Mouse (Mus musculus) hindbrain, embryonic 16.5 days (tissue): Measurements from ENCODE around the gene Pcsk1n. TPM values are rescaled to one million over a fixed set of nuclear protein-coding genes. Genes with fewer than 3 reads are reported as not detected.
A peak's percentile ranks its signal among the peaks of the same experiment; 100 is the strongest.

Source experiments
- ATAC-seq: fragments of 200-750 bp; cut with Nextera tagmentation; 2 replicates; pipeline ENCODE4 v1.8.0; 2017; ENCODE audit warnings: moderate TSS enrichment, moderate library complexity
- H3K27ac ChIP-seq: fragments of 300-500 bp; sonication (generic); 2 replicates; pipeline ENCODE4 v1.5.1; 2014; ENCODE audit warnings: low read depth, mild to moderate bottlenecking, control low read depth, low read length, moderate library complexity
- H3K27me3 ChIP-seq: fragments of 300-500 bp; sonication (generic); replicated peaks from 2 replicates; pipeline ENCODE4 v1.6.1; 2014; ENCODE audit warnings: low read length; ENCODE audit not compliant: control insufficient read depth, insufficient read depth
- H3K36me3 ChIP-seq: fragments of 300-500 bp; sonication (generic); 2 replicates; pipeline ENCODE4 v1.6.1; 2014; ENCODE audit warnings: mild to moderate bottlenecking, low read length, moderate library complexity, mixed read lengths; ENCODE audit not compliant: control insufficient read depth, insufficient read depth
- H3K4me1 ChIP-seq: fragments of 300-500 bp; sonication (generic); 2 replicates; pipeline ENCODE4 v1.6.1; 2014; ENCODE audit warnings: low read depth, low read length; ENCODE audit not compliant: control insufficient read depth, insufficient read depth
- H3K4me2 ChIP-seq: fragments of 300-500 bp; sonication (generic); 2 replicates; pipeline ENCODE4 v1.6.1; 2014; ENCODE audit warnings: mild to moderate bottlenecking, low read length, control low read depth, moderate library complexity
- H3K4me3 ChIP-seq: fragments of 300-500 bp; sonication (generic); 2 replicates; pipeline ENCODE4 v1.5.1; 2014; ENCODE audit warnings: mild to moderate bottlenecking, low read length, control low read depth, moderate library complexity
- H3K9ac ChIP-seq: fragments of 300-500 bp; sonication (generic); 2 replicates; pipeline ENCODE4 v1.6.1; 2014; ENCODE audit warnings: low read depth, mild to moderate bottlenecking, control low read depth, low read length, moderate library complexity
- H3K9me3 ChIP-seq: fragments of 300-500 bp; sonication (generic); 2 replicates; pipeline ENCODE4 v1.6.1; 2014; ENCODE audit warnings: mild to moderate bottlenecking, low read length, moderate library complexity; ENCODE audit not compliant: control insufficient read depth
- WGBS: fragments of 180-500 bp; shearing (Covaris S2); extraction: QIAGEN DNeasy Blood & Tissue Kit; methylation state at CpG from one replicate; pipeline ENCODE4 v1.1.7; 2014; 5-methylcytosine and 5-hydroxymethylcytosine counted together
- polyA plus RNA-seq: library from polyadenylated mRNA; unstranded; fragments of >200 nt; fragmentation: Nextera tagmentation; extraction: Ambion mirVana; gene quantifications from 2 replicates; pipeline ENCODE4 v1.2.1, GENCODE M21; 2015

Pcsk1n gene
- polyA plus RNA-seq: 303 and 325 TPM in 2 replicates

DNA sequence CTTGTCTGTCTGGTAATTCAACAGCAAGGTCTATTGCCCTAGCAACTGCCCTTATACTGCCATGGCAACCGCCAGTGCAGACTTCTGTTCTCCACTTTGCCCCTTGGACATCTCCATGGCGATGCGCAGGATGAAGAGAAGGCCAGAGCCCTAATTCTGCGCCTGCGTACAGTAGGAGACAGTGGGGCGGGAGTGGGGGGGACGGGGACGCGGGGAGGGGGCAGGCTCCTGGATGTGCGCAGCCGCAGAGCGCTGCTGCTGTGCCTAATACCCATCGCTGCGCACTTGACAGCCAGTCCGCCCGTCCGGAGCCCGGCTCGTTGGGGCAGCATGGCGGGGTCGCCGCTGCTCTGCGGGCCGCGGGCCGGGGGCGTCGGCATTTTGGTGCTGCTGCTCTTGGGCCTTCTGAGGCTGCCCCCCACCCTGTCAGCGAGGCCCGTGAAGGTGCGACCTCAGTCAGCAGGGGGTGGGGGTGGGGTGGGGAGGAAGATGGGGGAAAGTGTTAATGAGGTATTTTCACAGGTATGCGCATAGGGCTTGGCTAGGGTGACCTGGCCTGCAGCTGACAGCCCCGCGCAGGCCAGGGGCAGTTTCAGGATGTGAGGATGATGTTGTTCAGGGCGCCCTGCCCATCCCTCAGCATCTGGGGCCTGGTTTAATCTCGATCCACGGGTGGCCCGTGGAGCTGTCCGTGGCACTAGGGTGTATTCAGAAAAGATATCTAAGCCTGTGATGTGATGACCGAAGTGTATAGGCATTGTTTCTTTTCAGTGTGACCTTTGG lies at the start of gene Pcsk1n:
Gene Pcsk1n, plus strand, starts transcription at position 222 of the 783 bp plus-strand sequence.
- Histone ChIP-seq H3K36me3 (peaks cover 2% of the 10 kb centered on the region; the same call in 1 of the 2 replicates), H3K9me3 (no peaks in the 10 kb centered on the region), H3K4me2 (peak within 1 kb of the TSS; percentile 67), H3K4me1 (peaks cover 8% of the 10 kb centered on the region; the same call in 1 of the 2 replicates), H3K27ac (peak within 1 kb of the TSS; percentile 82), H3K9ac (peak within 1 kb of the TSS; percentile 70), H3K27me3 (no peaks in the 10 kb centered on the region), H3K4me3 (peak within 1 kb of the TSS; percentile 53)
- peak; percentile 91 for ATAC-seq
- 14% methylated on average over 16 of the region's 40 CpGs for WGBS

DNA sequence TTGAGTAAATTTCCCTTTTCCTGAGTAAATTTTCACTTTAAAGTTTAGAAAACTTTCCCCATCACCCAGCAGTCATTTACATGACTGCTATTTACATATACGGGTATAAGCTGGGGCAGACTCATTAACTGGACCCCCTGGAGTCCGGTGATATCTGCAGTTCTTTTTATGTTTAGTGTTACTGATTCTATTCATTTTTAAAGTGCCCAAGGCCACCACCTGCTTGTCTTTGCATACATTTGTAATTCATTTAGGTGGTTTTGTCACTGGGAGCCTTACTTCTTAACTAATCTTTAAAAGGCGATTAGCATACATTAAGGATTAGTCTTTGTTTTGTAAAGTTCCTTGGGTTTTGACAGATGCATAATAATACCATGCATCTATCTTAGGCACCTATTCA lies 49.8 kb upstream of the Pcsk1n start:
- Histone ChIP-seq H3K4me2 (no peak overlapping the region), H3K36me3 (0 out of 2 replicates have a peak, but pooled peaks cover 6% of the 10 kb centered on the region)
- 37% methylated on average over 3 of the region's 3 CpGs for WGBS

GRCm38 (mm10) chrX:7878007-7878419 lies 41.6 kb upstream of the Pcsk1n start, which contains the start of gene Pim2:
Pim2 (plus strand) TSS chrX:7878262.
- H3K9ac ChIP-seq: peak within 1 kb of the TSS; percentile 67
- peak within 1 kb of the TSS; percentile 71 for H3K27ac ChIP-seq
- H3K4me1 ChIP-seq: peaks cover 2% of the 10 kb centered on the region
- ATAC-seq: peak; percentile 91
- no peaks in the 10 kb centered on the region for H3K36me3 ChIP-seq
- WGBS: 14% methylated on average over 38 of the region's 38 CpGs
- H3K4me2 ChIP-seq: peak within 1 kb of the TSS; percentile 72
- no peaks in the 10 kb centered on the region for H3K27me3 ChIP-seq
- peak within 1 kb of the TSS; percentile 56 for H3K4me3 ChIP-seq
- H3K9me3 ChIP-seq: no peaks in the 10 kb centered on the region

More for the DNA sequence above, 49.8 kb upstream of the Pcsk1n start:
- Histone ChIP-seq H3K4me3 (no peak overlapping the region), H3K27ac (no peak overlapping the region), H3K9me3 (no peaks in the 10 kb centered on the region), H3K4me1 (no peaks in the 10 kb centered on the region), H3K27me3 (no peaks in the 10 kb centered on the region), H3K9ac (no peak overlapping the region)
- no peak for ATAC-seq

DNA sequence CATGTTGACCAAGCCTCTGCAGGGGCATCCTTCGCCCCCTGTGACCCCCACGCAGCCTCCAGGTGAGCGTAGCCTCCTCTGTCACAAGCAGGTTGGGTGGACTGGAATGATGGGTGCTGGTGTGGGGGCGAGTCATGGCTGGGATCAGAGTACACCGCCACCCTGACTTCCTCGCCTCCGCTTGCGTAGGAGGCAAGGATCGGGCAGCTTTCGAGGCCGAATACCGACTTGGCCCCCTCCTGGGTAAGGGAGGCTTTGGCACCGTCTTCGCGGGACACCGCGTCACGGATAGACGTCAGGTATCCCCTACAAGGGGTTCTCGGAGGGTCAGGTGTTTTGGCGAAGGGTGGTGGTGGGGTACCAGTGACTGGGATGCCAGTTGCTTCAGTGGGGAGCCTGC lies 41.1 kb upstream of the Pcsk1n start:
- Histone ChIP-seq H3K27me3 (no peaks in the 10 kb centered on the region), H3K4me2 (peak overlapping the region; percentile 72), H3K9ac (peak overlapping the region; percentile 67), H3K36me3 (no peaks in the 10 kb centered on the region), H3K4me1 (peaks cover 2% of the 10 kb centered on the region), H3K9me3 (no peaks in the 10 kb centered on the region), H3K4me3 (peak overlapping the region; percentile 56), H3K27ac (peak overlapping the region; percentile 71)
- WGBS: 30% methylated on average over 21 of the region's 21 CpGs
- peak; percentile 41 for ATAC-seq

DNA sequence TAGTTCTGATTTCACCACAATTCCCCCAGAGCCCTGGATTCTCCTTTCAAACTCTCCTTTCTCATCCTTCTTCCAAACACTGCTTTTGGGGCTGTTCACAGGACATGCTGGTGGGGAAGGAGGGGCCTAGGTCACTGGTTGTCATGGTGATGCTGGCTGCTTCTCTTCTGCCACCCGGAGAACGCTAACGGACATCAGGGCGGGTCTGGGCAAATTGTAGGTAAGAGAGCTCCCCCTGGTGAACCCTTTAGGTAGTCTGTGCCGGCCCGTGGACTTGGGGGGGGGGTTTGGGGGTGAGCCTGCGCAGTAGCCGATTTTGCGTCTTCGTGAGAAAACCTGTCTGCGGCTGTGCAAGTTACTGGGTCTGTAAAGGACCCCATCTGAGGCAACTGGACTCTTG lies 39.8 kb upstream of the Pcsk1n start:
- Histone ChIP-seq H3K27ac (no peak overlapping the region), H3K27me3 (no peaks in the 10 kb centered on the region), H3K4me1 (peaks cover 2% of the 10 kb centered on the region), H3K9me3 (no peaks in the 10 kb centered on the region), H3K9ac (no peak overlapping the region), H3K4me3 (peak overlapping the region; percentile 56), H3K4me2 (peak overlapping the region; percentile 72), H3K36me3 (no peaks in the 10 kb centered on the region)
- ATAC-seq: peak; percentile 59
- 10% methylated on average over 11 of the region's 11 CpGs for WGBS

- ATAC-seq: peak; percentile 92
- 16% methylated on average over 39 of the region's 49 CpGs for WGBS
- Histone ChIP-seq H3K4me2 (peak within 1 kb of the TSS; percentile 57), H3K27ac (peak within 1 kb of the TSS; percentile 81), H3K36me3 (no peaks in the 10 kb centered on the region), H3K4me3 (peak within 1 kb of the TSS; percentile 49), H3K9ac (peak within 1 kb of the TSS; percentile 52), H3K27me3 (no peaks in the 10 kb centered on the region), H3K4me1 (peaks cover 2% of the 10 kb centered on the region), H3K9me3 (no peaks in the 10 kb centered on the region)
Observed at GRCm38 (mm10) chrX:7883841-7884567, 35.6 kb upstream of the Pcsk1n start, which contains the start of gene Slc35a2. Slc35a2 (plus strand) TSS chrX:7884028.

- 32% methylated on average over 13 of the region's 13 CpGs for WGBS
- Histone ChIP-seq H3K9me3 (no peaks in the 10 kb centered on the region), H3K9ac (peak overlapping the region; percentile 67), H3K27me3 (no peaks in the 10 kb centered on the region), H3K4me2 (peak overlapping the region; percentile 56), H3K36me3 (peaks cover 3% of the 10 kb centered on the region), H3K27ac (peak overlapping the region; percentile 89), H3K4me1 (peaks cover 6% of the 10 kb centered on the region), H3K4me3 (peak overlapping the region; percentile 48)
- no peak for ATAC-seq
Observed at GRCm38 (mm10) chrX:7898211-7898610, 21.4 kb upstream of the Pcsk1n start.

- Histone ChIP-seq H3K4me2 (peak within 1 kb of the TSS; percentile 56), H3K9ac (peak within 1 kb of the TSS; percentile 73), H3K4me1 (peaks cover 6% of the 10 kb centered on the region), H3K36me3 (peaks cover 3% of the 10 kb centered on the region), H3K27me3 (no peaks in the 10 kb centered on the region), H3K27ac (peak within 1 kb of the TSS; percentile 89), H3K9me3 (no peaks in the 10 kb centered on the region), H3K4me3 (peak within 1 kb of the TSS; percentile 48)
- ATAC-seq: peak; percentile 98
- WGBS: 20% methylated on average over 59 of the region's 62 CpGs
Observed at GRCm38 (mm10) chrX:7898880-7899874, 20.4 kb upstream of the Pcsk1n start, which contains the start of the genes Pqbp1 and Timm17b. Pqbp1 (minus strand) TSS chrX:7899269. Timm17b (plus strand) TSS chrX:7899357.
